Mouse (Mus musculus): ENCODE measurements around the gene Dcaf7. TPM values are rescaled to one million over a fixed set of nuclear protein-coding genes. Genes with fewer than 3 reads are reported as not detected.

Dcaf7 gene
- total and polyA plus RNA-seq, 3 experiments: 71.5 to 93.4 (median 79.5) TPM

GRCm38 (mm10) chr11:106036548-106037417, at the start of gene Dcaf7 (continued):
- peak; percentile 45; the same call in 1 of the 2 replicates for TF ChIP-seq MYC (IDR thresholded peaks at IDR 0.05; ENCODE audit: low read depth, low read length)

GRCm38 (mm10) chr11:105987446-105987845, 49.2 kb upstream of the Dcaf7 start:
- TF ChIP-seq CHD2 (IDR thresholded peaks at IDR 0.05; ENCODE audit: low read length) (no peak), ZMIZ1 (IDR thresholded peaks at IDR 0.05; ENCODE audit: low read depth, low read length) (no peak)
- H3K9me3 ChIP-seq (replicated peaks; ENCODE audit: low read length): peaks cover 6% of the 10 kb centered on the region
- H3K79me2 ChIP-seq (replicated peaks; ENCODE audit: control insufficient read depth, extremely low read depth, insufficient read depth, poor library complexity, severe bottlenecking): no peaks in the 10 kb centered on the region
- no peak overlapping the region for H3K4me3 ChIP-seq (replicated peaks in 1 of 3; ENCODE audit: low read depth in 2 of 3, low read length in 2 of 3, poor library complexity in 1 of 3)
- no peaks in the 10 kb centered on the region for H3K36me3 ChIP-seq (replicated peaks in 1 of 2; ENCODE audit: control insufficient read depth in 1 of 2, insufficient read depth in 1 of 2, low read length in 1 of 2)
- no peak overlapping the region for H3K9ac ChIP-seq (ENCODE audit: insufficient read depth, low read depth)
- no peak for DNase-seq (ENCODE audit: extremely low read depth)
- in situ Hi-C loops (cut with MboI; ENCODE audit: low pct_ligation_motif_present, low pct_unique_long_range_greater_than_20kb, low sequenced_read_pairs) (no loop called here), dilution Hi-C loops (cut with MboI; ENCODE audit: extremely low pct_ligation_motif_present, extremely low pct_unique_long_range_greater_than_20kb, low sequenced_read_pairs) (no loop called here)
- H3K4me1 ChIP-seq (ENCODE audit: control insufficient read depth in 1 of 2, insufficient read depth in 2 of 2): no peaks in the 10 kb centered on the region
- peaks cover 83% of the 10 kb centered on the region for H3K27me3 ChIP-seq (replicated peaks)
- H3K27ac ChIP-seq (ENCODE audit: insufficient read depth, low read depth): no peak overlapping the region
- H3K4me2 ChIP-seq (ENCODE audit: insufficient read depth, low read depth, poor library complexity, severe bottlenecking): no peak overlapping the region

GRCm38 (mm10) chr11:105989446-105989845, 47.2 kb upstream of the Dcaf7 start:
- no peak overlapping the region for H3K9ac ChIP-seq (ENCODE audit: insufficient read depth, low read depth)
- H3K4me1 ChIP-seq (ENCODE audit: control insufficient read depth in 1 of 2, insufficient read depth in 2 of 2): no peaks in the 10 kb centered on the region
- no peak overlapping the region for H3K4me2 ChIP-seq (ENCODE audit: insufficient read depth, low read depth, poor library complexity, severe bottlenecking)
- H3K79me2 ChIP-seq (replicated peaks; ENCODE audit: control insufficient read depth, extremely low read depth, insufficient read depth, poor library complexity, severe bottlenecking): no peaks in the 10 kb centered on the region
- dilution Hi-C loops (cut with MboI; ENCODE audit: extremely low pct_ligation_motif_present, extremely low pct_unique_long_range_greater_than_20kb, low sequenced_read_pairs) (no loop called here), in situ Hi-C loops (cut with MboI; ENCODE audit: low pct_ligation_motif_present, low pct_unique_long_range_greater_than_20kb, low sequenced_read_pairs) (no loop called here)
- no peak overlapping the region for H3K4me3 ChIP-seq (replicated peaks in 1 of 3; ENCODE audit: low read depth in 2 of 3, low read length in 2 of 3, poor library complexity in 1 of 3)
- H3K27ac ChIP-seq (ENCODE audit: insufficient read depth, low read depth): no peak overlapping the region
- peaks cover 84% of the 10 kb centered on the region for H3K27me3 ChIP-seq (replicated peaks)
- TF ChIP-seq UBTF (IDR thresholded peaks at IDR 0.05; ENCODE audit: low read depth, low read length) (no peak), MYC (IDR thresholded peaks at IDR 0.05; ENCODE audit: low read depth, low read length) (no peak), CTCF (conservative IDR thresholded peaks at IDR 0.05 in 1 of 2, IDR thresholded peaks at IDR 0.05 in 1 of 2; ENCODE audit: low read depth in 2 of 2, low read length in 2 of 2) (no peak), HCFC1 (IDR thresholded peaks at IDR 0.05; ENCODE audit: low read depth, low read length) (no peak), CHD1 (IDR thresholded peaks at IDR 0.05; ENCODE audit: low read depth, low read length) (no peak), ZC3H11A (IDR thresholded peaks at IDR 0.05; ENCODE audit: low read depth, low read length) (no peak), IRF4 (IDR thresholded peaks at IDR 0.05; ENCODE audit: low read depth, low read length) (no peak), JUN (IDR thresholded peaks at IDR 0.05; ENCODE audit: insufficient read depth, low read depth, low read length) (no peak), MAFK (IDR thresholded peaks at IDR 0.05; ENCODE audit: insufficient replicate concordance, low read length) (no peak), MXI1 (IDR thresholded peaks at IDR 0.05; ENCODE audit: low read depth, low read length) (no peak), JUND (conservative IDR thresholded peaks at IDR 0.05; ENCODE audit: low read depth, low read length) (no peak), TBP (conservative IDR thresholded peaks at IDR 0.05; ENCODE audit: low read depth, low read length) (no peak), EP300 (IDR thresholded peaks at IDR 0.05; ENCODE audit: low read length) (no peak), MEF2A (IDR thresholded peaks at IDR 0.05; ENCODE audit: borderline replicate concordance, low read depth, low read length) (no peak), ETS1 (conservative IDR thresholded peaks at IDR 0.05; ENCODE audit: low read depth, low read length) (no peak), NELFE (IDR thresholded peaks at IDR 0.05; ENCODE audit: low read depth, low read length) (no peak)
- no peak for DNase-seq (ENCODE audit: extremely low read depth)
- H3K9me3 ChIP-seq (replicated peaks; ENCODE audit: low read length): peaks cover 7% of the 10 kb centered on the region
- H3K36me3 ChIP-seq (replicated peaks in 1 of 2; ENCODE audit: control insufficient read depth in 1 of 2, insufficient read depth in 1 of 2, low read length in 1 of 2): no peaks in the 10 kb centered on the region

All from CH12.LX (cell line).